Mouse (Mus musculus): ENCODE results near the gene Cela3b.
"Not testable (repeated sequence)": the region's sequence is repeated elsewhere in the genome, so short reads cannot be mapped to it uniquely, and the experiment has no call there.

The Cela3b gene

GRCm38 (mm10) chr4:137461217-137461616 lies 30.9 kb upstream of the Cela3b start:
- DNase-seq: no peak

GRCm38 (mm10) chr4:137460676-137461075 lies 30.3 kb upstream of the Cela3b start:
- DNase-seq: no peak

GRCm38 (mm10) chr4:137458861-137459260 lies 28.5 kb upstream of the Cela3b start:
- no peak for DNase-seq

- no peak for DNase-seq
Observed at GRCm38 (mm10) chr4:137458310-137458709, 28.0 kb upstream of the Cela3b start.

GRCm38 (mm10) chr4:137457292-137457691 lies 27.0 kb upstream of the Cela3b start:
- no peak for DNase-seq

GRCm38 (mm10) chr4:137456581-137456980 lies 26.2 kb upstream of the Cela3b start:
- no peak for DNase-seq

GRCm38 (mm10) chr4:137454582-137454981 lies 24.2 kb upstream of the Cela3b start:
- no peak for DNase-seq

GRCm38 (mm10) chr4:137453234-137453767 lies 23.0 kb upstream of the Cela3b start, which contains the start of gene 1700013G24Rik:
TSS of gene 1700013G24Rik (plus strand) at chr4:137453284.
- no peak for DNase-seq

- DNase-seq: no peak
Observed at GRCm38 (mm10) chr4:137452190-137452589, 21.9 kb upstream of the Cela3b start.

- DNase-seq: no peak
Observed at GRCm38 (mm10) chr4:137449715-137450114, 19.4 kb upstream of the Cela3b start.

GRCm38 (mm10) chr4:137449132-137449531 lies 18.8 kb upstream of the Cela3b start:
- DNase-seq: no peak

- DNase-seq: no peak
Observed at GRCm38 (mm10) chr4:137448641-137449040, 18.3 kb upstream of the Cela3b start.

GRCm38 (mm10) chr4:137448197-137448596 lies 17.9 kb upstream of the Cela3b start:
- DNase-seq: no peak

GRCm38 (mm10) chr4:137447363-137448196 lies 17.2 kb upstream of the Cela3b start:
- no peak for DNase-seq

- DNase-seq: no peak
Observed at GRCm38 (mm10) chr4:137445881-137446280, 15.5 kb upstream of the Cela3b start.

- DNase-seq: peak; percentile 76
Observed at GRCm38 (mm10) chr4:137443625-137444024, 13.3 kb upstream of the Cela3b start.

GRCm38 (mm10) chr4:137441332-137441731 lies 11.0 kb upstream of the Cela3b start:
- DNase-seq: no peak

GRCm38 (mm10) chr4:137438842-137439241 lies 8.5 kb upstream of the Cela3b start:
- DNase-seq: no peak

- no peak for DNase-seq
Observed at GRCm38 (mm10) chr4:137436979-137437669, 6.8 kb upstream of the Cela3b start.

GRCm38 (mm10) chr4:137432700-137433550 lies 2.6 kb upstream of the Cela3b start:
- DNase-seq: not testable (repeated sequence)

- DNase-seq: no peak
Observed at GRCm38 (mm10) chr4:137417712-137418564, 12.4 kb downstream of the Cela3b start.

- DNase-seq: no peak
Observed at GRCm38 (mm10) chr4:137414936-137415335, 15.4 kb downstream of the Cela3b start.
